Mouse (Mus musculus) lung, postnatal 0 days (tissue): ENCODE results near the gene Gm20388.

ENCODE experiments used
- CTCF ChIP-seq: IDR thresholded peaks from 2 replicates; pipeline ENCODE4 v1.5.1; 2016; ENCODE audit warnings: antibody characterized with exemption, mild to moderate bottlenecking
- EP300 ChIP-seq: IDR thresholded peaks from 2 replicates; pipeline ENCODE4 v1.6.1; 2016; ENCODE audit warnings: antibody characterized with exemption, mild to moderate bottlenecking, control low read depth

DNA sequence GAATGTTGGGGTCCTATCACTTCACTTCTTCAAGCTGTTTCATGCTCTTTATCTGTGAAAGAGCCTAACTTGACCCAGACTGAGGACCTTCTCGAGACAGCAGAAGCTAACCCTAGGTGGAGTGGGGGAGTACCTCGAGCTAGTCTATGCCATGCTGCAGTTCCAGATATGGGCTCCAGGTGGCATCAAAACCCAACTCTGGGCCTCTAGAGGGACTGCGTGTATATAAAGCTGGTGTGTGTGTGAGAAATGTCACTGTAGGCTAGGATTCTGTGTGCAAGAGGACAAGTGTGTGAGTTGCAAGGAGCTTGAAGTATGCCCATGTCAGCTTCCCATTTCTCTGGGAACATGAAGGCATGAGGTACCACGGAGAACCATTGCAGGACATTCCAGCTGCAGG, 370.8 kb downstream of the Gm20388 start:
- TF ChIP-seq CTCF (peak; percentile 96), EP300 (no peak)
